Mouse (Mus musculus) kidney, postnatal 25 days (tissue): ENCODE measurements around the gene Dcaf4.

Experiments
- DNase-seq, 2 experiments: peaks; one replicate each; pipeline ENCODE4 v3.0.0; 2021; ENCODE audit warnings: mixed read lengths in 2 of 2

Gene Dcaf4

DNA sequence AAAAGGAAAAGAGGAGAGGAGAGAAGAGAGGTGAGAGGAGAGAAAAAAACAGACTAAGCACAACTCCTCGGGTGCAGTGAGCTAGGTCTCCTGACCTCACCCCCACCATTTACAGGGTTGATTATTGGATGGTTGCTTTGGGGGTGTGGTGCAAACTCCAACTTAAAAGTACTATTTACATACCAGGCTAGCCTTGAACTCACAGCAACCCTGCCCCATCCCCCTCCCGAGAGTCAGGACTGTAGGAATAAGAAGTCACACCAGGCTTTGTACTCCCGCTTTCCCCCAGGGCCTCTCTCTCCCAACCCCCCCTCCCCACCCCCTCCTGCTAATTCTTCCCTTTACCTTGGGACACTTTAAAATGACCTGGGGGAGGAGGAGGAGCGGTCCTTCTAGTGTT is 23.9 kb upstream of the Dcaf4 start:
- DNase-seq = no peak

GRCm38 (mm10) chr12:83496736-83497135 is 23.5 kb upstream of the Dcaf4 start:
- DNase-seq = no peak

GRCm38 (mm10) chr12:83497959-83498358 is 22.3 kb upstream of the Dcaf4 start:
- no peak for DNase-seq

GRCm38 (mm10) chr12:83499256-83499655 is 21.0 kb upstream of the Dcaf4 start:
- peak; percentile 51 to 76 for DNase-seq

GRCm38 (mm10) chr12:83502190-83502589 is 18.1 kb upstream of the Dcaf4 start:
- peak in 1 of 2 experiments; percentile 78 for DNase-seq

DNA sequence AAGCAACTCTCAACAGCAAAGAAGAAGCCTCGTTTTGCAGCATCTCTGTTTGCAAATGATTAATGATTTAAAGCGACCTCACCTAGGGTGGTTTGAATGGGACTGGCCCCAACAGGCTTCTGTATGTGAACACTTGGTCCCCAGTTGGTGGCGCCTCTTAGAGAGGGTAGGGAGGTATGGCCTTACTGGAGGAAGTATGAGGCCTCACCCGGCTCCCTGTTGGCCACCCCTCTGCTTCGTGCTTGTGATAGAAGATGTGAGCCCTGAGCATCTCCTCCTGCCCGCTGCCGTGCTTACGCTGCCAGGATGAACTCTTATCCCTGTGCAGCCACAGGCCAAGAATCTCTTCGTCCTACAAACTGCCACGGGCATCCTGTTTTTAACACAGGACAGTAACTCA is 13.7 kb upstream of the Dcaf4 start:
- DNase-seq = no peak

- no peak for DNase-seq
Measured at GRCm38 (mm10) chr12:83510586-83510985, 9.7 kb upstream of the Dcaf4 start.

- DNase-seq = no peak
Measured at GRCm38 (mm10) chr12:83512783-83513182, 7.5 kb upstream of the Dcaf4 start.

DNA sequence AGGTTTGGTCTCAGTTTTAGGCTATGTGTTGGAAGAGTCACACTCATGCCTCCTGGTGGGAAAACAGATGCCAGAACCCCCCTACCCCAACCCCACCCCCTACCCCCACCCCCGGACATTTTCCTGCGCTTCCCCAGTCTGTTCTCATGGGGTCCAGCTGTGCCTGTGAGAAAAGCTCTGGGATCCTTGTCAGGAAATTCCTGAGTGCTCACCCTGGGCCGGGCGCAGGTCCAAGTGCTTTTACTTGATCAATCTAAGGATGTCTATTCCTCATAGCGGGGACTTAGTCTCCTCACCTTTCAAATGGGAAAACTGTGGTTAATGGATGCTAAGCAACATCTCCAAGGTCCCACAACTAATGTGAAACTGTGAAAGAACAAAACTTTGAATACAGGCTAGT is 7.1 kb upstream of the Dcaf4 start:
- DNase-seq = peak; percentile 49 to 70

- no peak for DNase-seq
Measured at GRCm38 (mm10) chr12:83514216-83514615, 6.0 kb upstream of the Dcaf4 start.

GRCm38 (mm10) chr12:83517580-83517979 is 2.7 kb upstream of the Dcaf4 start:
- DNase-seq = no peak

- no peak for DNase-seq
Measured at GRCm38 (mm10) chr12:83521083-83521482, 817 bp downstream of the Dcaf4 start.

DNA sequence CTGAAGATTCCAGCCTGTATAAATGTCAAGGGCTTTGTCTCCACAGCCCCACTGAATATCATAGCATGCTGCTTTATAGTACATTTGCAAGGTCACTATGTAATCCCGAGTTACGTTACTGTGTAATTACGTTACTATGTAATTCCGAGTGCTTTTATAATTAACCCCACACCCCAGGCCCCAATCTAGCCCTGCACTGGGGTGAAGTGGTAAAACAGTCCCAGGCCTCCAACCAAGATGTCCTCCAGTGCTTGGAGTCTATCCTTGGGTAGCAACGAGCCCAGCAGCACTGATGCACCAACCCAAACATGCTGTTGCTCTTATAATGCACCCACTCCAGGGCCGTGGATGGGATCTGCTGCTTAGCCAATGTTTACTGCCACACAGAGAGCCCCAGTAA is 2.8 kb downstream of the Dcaf4 start:
- no peak for DNase-seq

DNA sequence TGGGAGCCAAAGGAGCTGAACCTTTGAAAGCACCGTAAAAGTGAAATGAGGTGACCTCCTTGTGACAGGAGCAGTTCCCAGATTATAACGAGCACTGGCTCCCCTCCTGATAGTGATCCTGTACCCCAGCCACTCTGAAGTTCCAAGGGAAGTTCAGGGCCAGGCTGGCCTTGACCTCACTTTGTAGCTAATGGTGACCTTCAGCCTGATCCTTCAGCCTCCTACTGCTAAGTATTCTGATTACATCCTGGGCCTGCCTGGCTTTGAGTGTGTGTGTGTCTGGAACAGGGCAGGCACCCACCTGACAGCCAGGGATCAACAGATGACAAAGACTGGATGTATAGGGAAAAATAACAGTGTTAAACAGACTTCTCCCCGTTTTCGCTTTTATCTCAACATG is 3.6 kb downstream of the Dcaf4 start:
- no peak for DNase-seq

GRCm38 (mm10) chr12:83524329-83524728 is 4.1 kb downstream of the Dcaf4 start:
- DNase-seq = no peak

GRCm38 (mm10) chr12:83525822-83526544 is 5.7 kb downstream of the Dcaf4 start:
- DNase-seq = no peak

DNA sequence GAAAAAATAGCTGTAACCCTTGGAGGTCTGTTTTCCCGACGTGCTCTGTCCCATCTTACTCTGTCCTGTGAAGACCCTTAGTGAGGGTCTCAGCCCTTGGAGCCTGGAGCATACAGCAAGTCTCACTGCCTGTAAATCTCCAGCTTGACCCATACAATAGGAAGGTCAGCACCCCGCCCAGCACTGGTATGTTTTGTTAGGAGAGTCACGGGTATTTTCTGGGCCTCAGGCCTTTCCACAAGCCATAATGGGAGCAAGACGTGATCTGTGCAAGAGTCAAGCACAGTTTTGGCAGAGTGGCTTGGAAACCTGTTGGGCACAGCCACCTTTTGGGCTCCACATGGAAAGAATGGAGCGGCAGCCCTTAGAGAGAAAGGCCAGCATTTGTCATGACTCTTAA is 7.5 kb downstream of the Dcaf4 start:
- DNase-seq = no peak

DNA sequence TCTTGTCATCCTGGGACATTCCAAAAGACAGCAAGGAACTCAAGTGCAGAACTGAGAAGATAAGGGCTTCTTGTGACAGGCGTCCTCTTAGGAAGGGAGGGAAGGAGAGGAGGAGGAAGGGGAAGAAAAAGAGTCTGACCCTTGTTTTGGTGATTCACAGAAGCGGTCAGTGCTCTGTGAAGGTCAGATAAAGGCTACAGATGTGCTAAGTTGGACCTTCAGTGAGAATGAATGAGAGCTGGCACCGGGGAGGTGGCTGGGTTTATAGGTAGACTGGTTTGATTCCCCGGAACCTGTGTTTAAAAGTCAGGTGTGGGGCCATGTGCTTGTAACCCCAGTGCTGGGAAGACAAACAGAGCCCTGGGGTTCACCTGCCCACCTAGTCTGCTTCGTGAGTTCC is 8.4 kb downstream of the Dcaf4 start:
- DNase-seq = no peak

DNA sequence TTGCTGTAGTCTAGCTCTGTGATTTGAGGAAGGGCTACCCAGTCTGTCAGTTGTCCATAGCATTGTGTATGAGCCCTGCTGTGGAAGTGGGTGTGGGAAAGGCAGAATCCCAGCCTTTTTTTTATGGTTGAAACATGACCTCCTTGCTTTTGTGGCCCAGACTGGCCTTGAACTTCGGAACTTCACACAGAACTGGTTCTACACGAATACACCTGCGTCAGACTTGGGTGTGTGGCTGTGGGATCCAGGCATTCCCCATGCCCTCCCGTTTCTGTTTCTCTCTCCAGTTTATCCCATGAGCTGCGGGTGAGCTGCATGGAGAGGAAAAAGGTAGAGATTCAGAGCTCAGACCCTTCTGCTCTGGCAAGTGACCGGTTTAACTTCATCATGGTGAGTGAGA is 11.7 kb downstream of the Dcaf4 start:
- DNase-seq = no peak

- DNase-seq = peak in 1 of 2 experiments; percentile 57
Measured at GRCm38 (mm10) chr12:83532966-83533365, 12.7 kb downstream of the Dcaf4 start.

- DNase-seq = no peak
Measured at GRCm38 (mm10) chr12:83534190-83534589, 13.9 kb downstream of the Dcaf4 start.

- no peak for DNase-seq
Measured at GRCm38 (mm10) chr12:83535428-83535827, 15.2 kb downstream of the Dcaf4 start.

DNA sequence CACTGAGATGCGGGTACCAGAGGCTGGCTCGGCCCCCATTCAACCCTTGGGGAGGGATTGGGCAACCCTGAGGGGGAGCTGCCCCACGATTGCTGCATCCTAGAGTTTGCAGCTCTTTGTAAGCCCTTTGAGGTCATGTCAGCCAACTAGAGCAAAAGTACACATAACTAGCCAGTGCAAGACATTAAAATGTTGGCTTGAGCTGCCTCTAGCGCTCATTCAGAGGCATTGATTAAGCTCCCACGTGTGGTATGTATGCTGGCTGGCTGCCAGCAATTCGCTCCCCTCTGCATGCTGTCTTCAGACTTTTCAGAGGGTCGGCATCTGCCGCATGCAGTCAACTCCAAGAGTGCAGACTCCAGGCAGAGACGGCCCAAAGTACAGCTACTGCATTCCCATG is 15.8 kb downstream of the Dcaf4 start:
- DNase-seq = no peak

- no peak for DNase-seq
Measured at GRCm38 (mm10) chr12:83543997-83544396, 23.7 kb downstream of the Dcaf4 start.

DNA sequence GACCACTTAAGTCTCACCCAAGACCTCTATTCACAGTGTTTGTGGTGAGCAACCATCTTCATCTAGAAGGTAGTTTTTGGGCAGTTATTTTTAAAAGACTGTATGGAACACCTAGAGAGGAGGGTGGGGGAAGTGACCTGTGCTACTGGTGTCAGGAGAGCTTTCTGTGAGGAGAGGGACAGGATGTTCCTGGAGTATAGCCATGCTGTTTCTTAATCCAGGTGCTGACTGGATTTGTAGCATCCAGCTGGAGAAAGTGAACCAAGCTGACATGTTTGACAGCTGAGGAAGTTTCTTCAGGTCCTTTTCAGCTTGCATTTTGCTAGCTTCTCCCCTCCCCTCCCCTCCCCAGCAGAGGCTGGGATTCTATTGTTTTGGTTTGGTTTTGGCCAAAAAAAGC is 24.5 kb downstream of the Dcaf4 start:
- no peak for DNase-seq
